9 mouse cellular contexts compared by ENCODE assay signal in genomic region chr2:58680794-58681193, GRCm38 (mm10).
A peak's percentile ranks its signal among the peaks of the same experiment; 100 is the strongest.
DNase-seq lines count a peak whose midpoint lies in the region; ATAC-seq and TF ChIP-seq lines count a peak whose summit lies in the region.
"Had no signal": no experiment of that assay in that cellular context is flagged by ENCODE, and none has a peak within 500 bp of the region (broad histone marks: within the 10 kb centered on the region; RNA-seq: fewer than 3 reads in every experiment).

No protein-coding gene starts in this region.

- no peaks in the 10 kb centered on the region for H3K9me3 ChIP-seq in forebrain, embryonic 13.5 days (replicated peaks)
- no peaks in the 10 kb centered on the region for H3K9me3 ChIP-seq in limb, embryonic 14.5 days (ENCODE audit: control insufficient read depth, low read length)
- H3K9me3 ChIP-seq: neural tube, embryonic 12.5 days had no signal

- H3K4me2 ChIP-seq in forebrain, embryonic 13.5 days = no peak overlapping the region
- no peak overlapping the region for H3K4me2 ChIP-seq in limb, embryonic 14.5 days (replicated peaks; ENCODE audit: low read depth, low read length, severe bottlenecking)
- H3K4me2 ChIP-seq: neural tube, embryonic 12.5 days had no signal

- no peak for TF ChIP-seq POLR2A in brain, embryonic 14.5 days (IDR thresholded peaks at IDR 0.05; ENCODE audit: borderline replicate concordance, extremely low read depth, insufficient read depth, insufficient read length, poor library complexity, severe bottlenecking)
- TF ChIP-seq POLR2A in limb, embryonic 14.5 days (IDR thresholded peaks at IDR 0.05; ENCODE audit: borderline replicate concordance, extremely low read depth, insufficient read depth, insufficient read length) = no peak

- peak; percentile 76; the same call in 1 of the 2 replicates for TF ChIP-seq CTCF in brain, embryonic 14.5 days (IDR thresholded peaks at IDR 0.05; ENCODE audit: borderline replicate concordance, extremely low read depth, insufficient read depth, insufficient read length)

- no peaks in the 10 kb centered on the region for H3K36me3 ChIP-seq in forebrain, embryonic 13.5 days (ENCODE audit: poor library complexity, severe bottlenecking)
- no peaks in the 10 kb centered on the region for H3K36me3 ChIP-seq in limb, embryonic 14.5 days (ENCODE audit: control insufficient read depth, insufficient read depth, low read length)
- H3K36me3 ChIP-seq: neural tube, embryonic 12.5 days had no signal

- H3K27me3 ChIP-seq in forebrain, embryonic 13.5 days = no peaks in the 10 kb centered on the region
- no peaks in the 10 kb centered on the region for H3K27me3 ChIP-seq in limb, embryonic 14.5 days (ENCODE audit: control insufficient read depth, insufficient read depth, low read length)
- H3K27me3 ChIP-seq: neural tube, embryonic 12.5 days had no signal

- H3K4me3 ChIP-seq in forebrain, embryonic 13.5 days = no peak overlapping the region
- H3K4me3 ChIP-seq in limb, embryonic 14.5 days (replicated peaks; ENCODE audit: low read length) = no peak overlapping the region
- H3K4me3 ChIP-seq: neural tube, embryonic 12.5 days had no signal

- ATAC-seq in cerebellum, adult (ENCODE audit: insufficient number of reproducible peaks, low FRiP score, low TSS enrichment) = peak; percentile 61; the same call in 1 of the 2 replicates
- peak; percentile 43; the same call in 1 of the 2 replicates for ATAC-seq in forebrain, embryonic 13.5 days
- peak; percentile 38 for ATAC-seq in inflammation-experienced regulatory T-cells, adult 6 months
- no peak for ATAC-seq in limb, embryonic 14.5 days (ENCODE audit: low FRiP score, low read depth)

- H3K4me1 ChIP-seq in forebrain, embryonic 13.5 days = no peaks in the 10 kb centered on the region
- no peaks in the 10 kb centered on the region for H3K4me1 ChIP-seq in limb, embryonic 14.5 days (ENCODE audit: control insufficient read depth, insufficient read depth, low read length)
- H3K4me1 ChIP-seq: neural tube, embryonic 12.5 days had no signal

- WGBS in forebrain, embryonic 13.5 days = 36% methylated on average over 6 of the region's 6 CpGs
- 33% methylated on average over 6 of the region's 6 CpGs for WGBS in limb, embryonic 14.5 days

- no peak overlapping the region for H3K27ac ChIP-seq in forebrain, embryonic 13.5 days
- no peak overlapping the region for H3K27ac ChIP-seq in limb, embryonic 14.5 days (replicated peaks; ENCODE audit: low read depth, low read length)
- H3K27ac ChIP-seq: neural tube, embryonic 12.5 days had no signal

- H3K9ac ChIP-seq in forebrain, embryonic 13.5 days = no peak overlapping the region
- H3K9ac ChIP-seq in limb, embryonic 14.5 days (ENCODE audit: low read depth, low read length, severe bottlenecking) = no peak overlapping the region
- H3K9ac ChIP-seq: neural tube, embryonic 12.5 days had no signal

- DNase-seq in cerebellum, adult 9-11 months = no peak
- DNase-seq in 416B (ENCODE audit: low read depth) = peak; percentile 65
- DNase-seq in brain, embryonic 14.5 days (ENCODE audit: low read depth) = peak; percentile 82
- DNase-seq in limb, embryonic 14.5 days (ENCODE audit: low spot score) = peak; percentile 76
- peak; percentile 21 to 49 for DNase-seq in right cerebral cortex, postnatal 36 days (ENCODE audit: low spot score in 2 of 2)
